ENCODE assay signal across 10 mouse cellular contexts in the genomic region with DNA sequence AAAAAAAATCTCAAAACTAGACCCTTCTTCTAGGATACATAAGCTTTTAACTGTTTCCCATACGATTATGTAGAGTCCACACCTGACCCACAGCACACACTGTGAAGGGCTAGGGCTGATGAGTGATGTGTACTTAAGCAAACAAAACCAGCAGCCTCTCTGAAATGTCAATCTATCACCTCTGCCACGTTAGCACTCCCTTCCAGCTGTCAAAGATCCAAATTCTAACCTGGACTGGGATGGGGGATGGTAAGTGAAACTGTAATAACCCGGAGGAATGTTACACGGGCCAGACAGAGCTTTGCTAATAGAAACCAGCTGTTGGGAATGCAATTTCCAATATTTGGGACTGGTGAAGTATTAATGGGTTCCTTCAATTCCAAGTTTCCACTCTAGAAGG.
A peak's percentile ranks its signal among the peaks of the same experiment; 100 is the strongest.
DNase-seq lines count a peak whose midpoint lies in the region; TF ChIP-seq lines count a peak whose summit lies in the region.
"Had no signal": no experiment of that assay in that cellular context is flagged by ENCODE, and none has a peak within 500 bp of the region (broad histone marks: within the 10 kb centered on the region; RNA-seq: fewer than 3 reads in every experiment).

No protein-coding gene starts in this region.

- H3K4me3 ChIP-seq in limb, embryonic 10.5 days = no peak overlapping the region
- H3K4me3 ChIP-seq in thymus, adult 2 months (ENCODE audit: control insufficient read depth, insufficient read depth, low read length) = no peak overlapping the region

- H3K4me1 ChIP-seq in limb, embryonic 10.5 days = peaks cover 54% of the 10 kb centered on the region
- no peaks in the 10 kb centered on the region for H3K4me1 ChIP-seq in thymus, adult 2 months (replicated peaks; ENCODE audit: control insufficient read depth, insufficient read depth, low read length)

- no peaks in the 10 kb centered on the region for H3K27me3 ChIP-seq in limb, embryonic 10.5 days (ENCODE audit: low read depth, poor library complexity, severe bottlenecking)
- no peaks in the 10 kb centered on the region for H3K27me3 ChIP-seq in thymus, adult 2 months (ENCODE audit: control insufficient read depth, insufficient read depth, low read length)

- no peaks in the 10 kb centered on the region for H3K9me3 ChIP-seq in limb, embryonic 10.5 days (replicated peaks)

- DNase-seq in embryo, embryonic 10 days (ENCODE audit: low spot score) = peak; percentile 68
- DNase-seq in embryo, embryonic 9.5 days (ENCODE audit: extremely low spot score) = no peak
- DNase-seq in kidney, adult 9 months = peak; percentile 54
- DNase-seq in kidney, postnatal 14 days = no peak
- DNase-seq in limb, embryonic 10.5 days (ENCODE audit: low spot score) = peak; percentile 52
- DNase-seq in mesoderm, embryonic 11.5 days (ENCODE audit: low read depth, low spot score) = peak; percentile 49
- no peak for DNase-seq in thymus, adult 2 months
- DNase-seq in left cerebral cortex, adult 18-20 months (ENCODE audit: low spot score in 2 of 2) = no peak
- DNase-seq: adrenal gland, postnatal 10 days had no signal

- TF ChIP-seq CTCF in thymus, adult 2 months (IDR thresholded peaks at IDR 0.05; ENCODE audit: borderline replicate concordance, control insufficient read depth, extremely low read depth, insufficient read depth, low read length, poor library complexity) = no peak

- H3K36me3 ChIP-seq in limb, embryonic 10.5 days = peaks cover 47% of the 10 kb centered on the region
- peaks cover 28% of the 10 kb centered on the region for H3K36me3 ChIP-seq in thymus, adult 2 months (ENCODE audit: control insufficient read depth, insufficient read depth, low read length)

- TF ChIP-seq POLR2A in thymus, adult 2 months (IDR thresholded peaks at IDR 0.05; ENCODE audit: control insufficient read depth, extremely low read depth, insufficient read depth, low read length, poor library complexity) = no peak

- H3K27ac ChIP-seq in limb, embryonic 10.5 days = no peak overlapping the region
- no peak overlapping the region for H3K27ac ChIP-seq in thymus, adult 2 months (ENCODE audit: control insufficient read depth, insufficient read depth, low read length)
- H3K27ac ChIP-seq: macrophage had no signal

- 20% methylated on average over 4 of the region's 4 CpGs for WGBS in limb, embryonic 10.5 days
- WGBS in thymus, adult 2 months = 87% methylated on average over 4 of the region's 4 CpGs

Comparison
In these comparisons a context has a peak if more than half of its experiments do, and no peak if none do; other contexts are left out.
1. DNase-seq: peak in embryo, embryonic 10 days (single experiment), kidney, adult 9 months (single experiment), limb, embryonic 10.5 days (single experiment) and mesoderm, embryonic 11.5 days (single experiment); none in embryo, embryonic 9.5 days (single experiment), kidney, postnatal 14 days (single experiment), thymus, adult 2 months (single experiment) and left cerebral cortex, adult 18-20 months (0 of 2).